Mouse (Mus musculus) testis, adult 2 months (tissue): ENCODE results near the gene Brpf1. TPM values are rescaled to one million over a fixed set of nuclear protein-coding genes. Genes with fewer than 3 reads are reported as not detected.

Source experiments
- H3K27ac ChIP-seq: fragments of 200-500 bp; 2 replicates; pipeline ENCODE4 v1.5.1; 2012; ENCODE audit warnings: low read depth, low read length; ENCODE audit not compliant: control insufficient read depth, insufficient read depth
- H3K27me3 ChIP-seq: fragments of 200-500 bp; 2 replicates; pipeline ENCODE4 v1.6.1; 2012; ENCODE audit warnings: mild to moderate bottlenecking, low read length, moderate library complexity; ENCODE audit not compliant: control insufficient read depth, insufficient read depth
- H3K36me3 ChIP-seq: fragments of 200-500 bp; 2 replicates; pipeline ENCODE4 v1.6.1; 2012; ENCODE audit warnings: mild to moderate bottlenecking, low read length; ENCODE audit not compliant: control insufficient read depth, insufficient read depth
- H3K4me1 ChIP-seq: fragments of 200-500 bp; 2 replicates; pipeline ENCODE4 v1.6.1; 2012; ENCODE audit warnings: low read length; ENCODE audit not compliant: control insufficient read depth, insufficient read depth
- H3K4me3 ChIP-seq: fragments of 200-500 bp; 2 replicates; pipeline ENCODE4 v1.5.1; 2012; ENCODE audit warnings: low read depth, mild to moderate bottlenecking, low read length, moderate library complexity, mixed read lengths; ENCODE audit not compliant: control insufficient read depth
- CTCF ChIP-seq: fragments of 200-500 bp; IDR thresholded peaks from 2 replicates; pipeline ENCODE4 v1.5.1; 2012; ENCODE audit warnings: low read depth, mild to moderate bottlenecking, inconsistent platforms, low read length, moderate library complexity; ENCODE audit not compliant: control insufficient read depth, insufficient read depth, insufficient replicate concordance
- POLR2A ChIP-seq: fragments of 200-500 bp; IDR thresholded peaks from 2 replicates; pipeline ENCODE4 v1.6.1; 2012; ENCODE audit warnings: low read depth, mild to moderate bottlenecking, inconsistent platforms, low read length, moderate library complexity; ENCODE audit not compliant: control insufficient read depth
- polyA plus RNA-seq: library from polyadenylated mRNA; depleted of rRNA; stranded (reverse); fragments of >200 nt; gene quantifications from 2 replicates; pipeline ENCODE4 v1.2.3, GENCODE M21; 2012

Gene Brpf1
- polyA plus RNA-seq, 1 experiment = 11.7 TPM

- Histone ChIP-seq H3K27me3 (no peaks in the 10 kb centered on the region), H3K36me3 (no peaks in the 10 kb centered on the region)
- no peak for TF ChIP-seq CTCF
Observed at GRCm38 (mm10) chr6:113289346-113289745, 17.6 kb upstream of the Brpf1 start.

GRCm38 (mm10) chr6:113290346-113290745, 16.6 kb upstream of the Brpf1 start:
- no peaks in the 10 kb centered on the region for H3K27me3 ChIP-seq
- no peak overlapping the region for H3K27ac ChIP-seq
- TF ChIP-seq POLR2A (no peak), CTCF (no peak)
- H3K36me3 ChIP-seq = no peaks in the 10 kb centered on the region
- no peak overlapping the region for H3K4me3 ChIP-seq
- no peaks in the 10 kb centered on the region; the same call in 1 of the 2 replicates for H3K4me1 ChIP-seq

More at GRCm38 (mm10) chr6:113289346-113289745, 17.6 kb upstream of the Brpf1 start:
- Histone ChIP-seq H3K27ac (no peak overlapping the region), H3K4me1 (peaks cover under 1% of the 10 kb centered on the region; the same call in 1 of the 2 replicates), H3K4me3 (no peak overlapping the region)

GRCm38 (mm10) chr6:113292938-113293337, 14.0 kb upstream of the Brpf1 start:
- no peak overlapping the region for H3K4me3 ChIP-seq

GRCm38 (mm10) chr6:113296046-113296445, 10.9 kb upstream of the Brpf1 start:
- no peak for TF ChIP-seq POLR2A
- no peak for TF ChIP-seq CTCF

More at GRCm38 (mm10) chr6:113292938-113293337, 14.0 kb upstream of the Brpf1 start:
- TF ChIP-seq CTCF (no peak), POLR2A (no peak)
- H3K27me3 ChIP-seq = no peaks in the 10 kb centered on the region
- no peaks in the 10 kb centered on the region; the same call in none of the 2 replicates for H3K4me1 ChIP-seq
- no peaks in the 10 kb centered on the region for H3K36me3 ChIP-seq
- H3K27ac ChIP-seq = no peak overlapping the region

GRCm38 (mm10) chr6:113296639-113297038, 10.3 kb upstream of the Brpf1 start:
- Histone ChIP-seq H3K4me3 (no peak overlapping the region), H3K27me3 (no peaks in the 10 kb centered on the region), H3K36me3 (no peaks in the 10 kb centered on the region), H3K27ac (no peak overlapping the region), H3K4me1 (no peaks in the 10 kb centered on the region; the same call in none of the 2 replicates)
- TF ChIP-seq CTCF (no peak), POLR2A (no peak)

More at GRCm38 (mm10) chr6:113296046-113296445, 10.9 kb upstream of the Brpf1 start:
- Histone ChIP-seq H3K4me3 (no peak overlapping the region), H3K27me3 (no peaks in the 10 kb centered on the region), H3K4me1 (no peaks in the 10 kb centered on the region; the same call in none of the 2 replicates), H3K36me3 (no peaks in the 10 kb centered on the region), H3K27ac (no peak overlapping the region)

GRCm38 (mm10) chr6:113301350-113301749, 5.6 kb upstream of the Brpf1 start:
- TF ChIP-seq CTCF (no peak), POLR2A (no peak)
- Histone ChIP-seq H3K36me3 (no peaks in the 10 kb centered on the region), H3K4me3 (no peak overlapping the region), H3K27me3 (no peaks in the 10 kb centered on the region), H3K4me1 (no peaks in the 10 kb centered on the region; the same call in 1 of the 2 replicates), H3K27ac (no peak overlapping the region)

- Histone ChIP-seq H3K27me3 (no peaks in the 10 kb centered on the region), H3K4me3 (no peak overlapping the region), H3K27ac (no peak overlapping the region), H3K36me3 (no peaks in the 10 kb centered on the region), H3K4me1 (no peaks in the 10 kb centered on the region; the same call in 1 of the 2 replicates)
- TF ChIP-seq CTCF (no peak), POLR2A (no peak)
Observed at GRCm38 (mm10) chr6:113302258-113302657, 4.7 kb upstream of the Brpf1 start.
